Mouse (Mus musculus) heart, postnatal 0 days (tissue): ENCODE measurements at regions not wholly inside any gene's neighbourhood (a gene's known extent, or its start where the extent isn't known, plus 50 kb on each side); places are given as distances from the start of the nearest gene placed in this dataset.

ENCODE experiments used
- CTCF ChIP-seq: IDR thresholded peaks from 2 replicates; pipeline ENCODE4 v1.5.1; 2016; ENCODE audit warnings: antibody characterized with exemption, control low read depth, low read depth
- EP300 ChIP-seq: IDR thresholded peaks from 2 replicates; pipeline ENCODE4 v1.6.1; 2016; ENCODE audit warnings: antibody characterized with exemption, low read depth

DNA sequence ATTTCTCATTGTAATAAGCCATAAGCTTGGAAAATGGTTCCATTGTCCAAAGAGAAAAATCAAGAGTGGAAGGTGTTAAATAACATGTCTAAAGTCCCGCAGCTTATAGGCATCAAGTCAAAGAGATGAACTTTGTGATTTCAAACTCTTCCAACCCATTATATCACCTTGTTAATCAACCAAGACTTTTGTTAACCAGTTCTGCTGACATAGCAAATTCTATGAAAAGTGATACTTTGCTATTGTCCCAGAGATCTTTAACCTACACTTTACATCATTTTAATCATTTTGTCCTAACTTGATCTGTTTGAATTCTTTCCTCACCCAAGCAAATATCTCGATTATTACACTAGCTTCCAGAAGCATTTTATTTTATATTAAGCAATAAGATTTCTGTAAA is 1045.2 kb upstream of the Tenm2 start:
- TF ChIP-seq CTCF = no peak
- TF ChIP-seq EP300 = no peak
